Comparison of ENCODE assay signal across 9 mouse cellular contexts in genomic region chr9:61316442-61316841, GRCm38 (mm10). TPM values are rescaled to one million over a fixed set of nuclear protein-coding genes. Genes with fewer than 3 reads are reported as not detected.
DNase-seq lines count a peak whose midpoint lies in the region; ATAC-seq and TF ChIP-seq lines count a peak whose summit lies in the region.
"Had no signal": no experiment of that assay in that cellular context is flagged by ENCODE, and none has a peak within 500 bp of the region (broad histone marks: within the 10 kb centered on the region; RNA-seq: fewer than 3 reads in every experiment).

No protein-coding gene starts in this region.

- peaks cover under 1% of the 10 kb centered on the region; the same call in 1 of the 2 replicates for H3K4me1 ChIP-seq in heart, postnatal 0 days (ENCODE audit: control insufficient read depth, insufficient read depth)
- peaks cover 16 to 46% of the 10 kb centered on the region in 2 experiments for H3K4me1 ChIP-seq in CH12.LX (ENCODE audit: control insufficient read depth in 1 of 2, insufficient read depth in 2 of 2)
- H3K4me1 ChIP-seq in embryonic facial prominence, embryonic 10.5 days: peaks cover 50% of the 10 kb centered on the region
- peaks cover 21% of the 10 kb centered on the region for H3K4me1 ChIP-seq in intestine, embryonic 16.5 days (ENCODE audit: control insufficient read depth, insufficient read depth, low read length)

- H3K79me2 ChIP-seq in CH12.LX (replicated peaks; ENCODE audit: control insufficient read depth, extremely low read depth, insufficient read depth, poor library complexity, severe bottlenecking): no peaks in the 10 kb centered on the region

- no peaks in the 10 kb centered on the region for H3K36me3 ChIP-seq in heart, postnatal 0 days (replicated peaks; ENCODE audit: control insufficient read depth, insufficient read depth, low read length)
- no peaks in the 10 kb centered on the region for H3K36me3 ChIP-seq in CH12.LX (replicated peaks in 1 of 2; ENCODE audit: control insufficient read depth in 1 of 2, insufficient read depth in 1 of 2, low read length in 1 of 2)
- no peaks in the 10 kb centered on the region for H3K36me3 ChIP-seq in embryonic facial prominence, embryonic 10.5 days (replicated peaks)
- H3K36me3 ChIP-seq in intestine, embryonic 16.5 days (ENCODE audit: control insufficient read depth, insufficient read depth, low read length): no peaks in the 10 kb centered on the region

- no peak for TF ChIP-seq CTCF in heart, postnatal 0 days (IDR thresholded peaks at IDR 0.05; ENCODE audit: low read depth)
- no peak for TF ChIP-seq CTCF in CH12.LX (conservative IDR thresholded peaks at IDR 0.05 in 1 of 2, IDR thresholded peaks at IDR 0.05 in 1 of 2; ENCODE audit: low read depth in 2 of 2, low read length in 2 of 2)

- no peak overlapping the region for H3K4me3 ChIP-seq in heart, postnatal 0 days (ENCODE audit: low read depth, low read length)
- H3K4me3 ChIP-seq in CH12.LX (replicated peaks in 1 of 3; ENCODE audit: low read depth in 2 of 3, low read length in 2 of 3, poor library complexity in 1 of 3): no peak overlapping the region
- no peak overlapping the region for H3K4me3 ChIP-seq in embryonic facial prominence, embryonic 10.5 days
- no peak overlapping the region for H3K4me3 ChIP-seq in intestine, embryonic 16.5 days (ENCODE audit: low read length)

- no peak for TF ChIP-seq POLR2A in CH12.LX (IDR thresholded peaks at IDR 0.05; ENCODE audit: low read depth, low read length)

- peak overlapping the region; percentile 61 for H3K27ac ChIP-seq in heart, postnatal 0 days (ENCODE audit: low read depth)
- no peak overlapping the region for H3K27ac ChIP-seq in CH12.LX (ENCODE audit: insufficient read depth, low read depth)
- H3K27ac ChIP-seq in embryonic facial prominence, embryonic 10.5 days (replicated peaks): peak overlapping the region; percentile 0; the same call in 1 of the 2 replicates
- H3K27ac ChIP-seq in intestine, embryonic 16.5 days (ENCODE audit: low read length): 0 out of 2 replicates have a peak overlapping the region, but pooled peaks have one; percentile 3

- no peak for DNase-seq in heart, postnatal 0 days (ENCODE audit: low spot score)
- no peak for DNase-seq in heart, adult 8-10 months (ENCODE audit: low spot score)
- peak; percentile 56 for DNase-seq in CH12.LX (ENCODE audit: extremely low read depth)
- DNase-seq in embryonic facial prominence, embryonic 10.5 days (ENCODE audit: low spot score): peak; percentile 40
- no peak for DNase-seq in adrenal gland, postnatal 14 days
- DNase-seq in thymus, postnatal 36 days: no peak
- DNase-seq in cerebellum, postnatal 4 days (ENCODE audit: low spot score in 2 of 2): no peak
- DNase-seq: right cerebral cortex, postnatal 14 days had no signal

- peaks cover 4% of the 10 kb centered on the region for H3K9me3 ChIP-seq in heart, postnatal 0 days (replicated peaks; ENCODE audit: control insufficient read depth, low read length)
- H3K9me3 ChIP-seq in CH12.LX (replicated peaks; ENCODE audit: low read length): peaks cover 2% of the 10 kb centered on the region
- H3K9me3 ChIP-seq in embryonic facial prominence, embryonic 10.5 days: no peaks in the 10 kb centered on the region
- no peaks in the 10 kb centered on the region for H3K9me3 ChIP-seq in intestine, embryonic 16.5 days (ENCODE audit: control insufficient read depth, low read length)

- ATAC-seq in heart, postnatal 0 days (ENCODE audit: insufficient read depth, low read depth): no peak; the same call in 1 of the 2 replicates
- ATAC-seq in intestine, embryonic 16.5 days: no peak

- 46% methylated on average over 4 of the region's 4 CpGs for WGBS in heart, postnatal 0 days
- WGBS in embryonic facial prominence, embryonic 10.5 days: 17% methylated on average over 4 of the region's 4 CpGs
- WGBS in intestine, embryonic 16.5 days: 34% methylated on average over 4 of the region's 4 CpGs

- dilution Hi-C loops in CH12.LX (cut with MboI; ENCODE audit: extremely low pct_ligation_motif_present, extremely low pct_unique_long_range_greater_than_20kb, low sequenced_read_pairs): no loop called here

- H3K27me3 ChIP-seq in heart, postnatal 0 days (ENCODE audit: control insufficient read depth, insufficient read depth, low read length): peaks cover 99% of the 10 kb centered on the region
- peaks cover 2% of the 10 kb centered on the region for H3K27me3 ChIP-seq in CH12.LX (replicated peaks)
- H3K27me3 ChIP-seq in embryonic facial prominence, embryonic 10.5 days (replicated peaks; ENCODE audit: low read depth, poor library complexity, severe bottlenecking): peaks cover 80% of the 10 kb centered on the region
- H3K27me3 ChIP-seq in intestine, embryonic 16.5 days (replicated peaks; ENCODE audit: control insufficient read depth, insufficient read depth, low read length): no peaks in the 10 kb centered on the region; the same call in 1 of the 2 replicates

- no peak for TF ChIP-seq EP300 in heart, postnatal 0 days (IDR thresholded peaks at IDR 0.05; ENCODE audit: low read depth)
- peak; percentile 74 for TF ChIP-seq EP300 in CH12.LX (IDR thresholded peaks at IDR 0.05; ENCODE audit: low read length)

- H3K9ac ChIP-seq in heart, postnatal 0 days (replicated peaks; ENCODE audit: low read depth, low read length): no peak overlapping the region
- no peak overlapping the region for H3K9ac ChIP-seq in CH12.LX (ENCODE audit: insufficient read depth, low read depth)
- H3K9ac ChIP-seq in intestine, embryonic 16.5 days (ENCODE audit: low read depth, low read length): no peak overlapping the region

- no peak overlapping the region for H3K4me2 ChIP-seq in heart, postnatal 0 days (ENCODE audit: low read depth, low read length)
- H3K4me2 ChIP-seq in CH12.LX (ENCODE audit: insufficient read depth, low read depth, poor library complexity, severe bottlenecking): no peak overlapping the region; the same call in 1 of the 2 replicates
- no peak overlapping the region for H3K4me2 ChIP-seq in intestine, embryonic 16.5 days (ENCODE audit: low read depth, low read length)

- TF ChIP-seq RAD21 in CH12.LX (IDR thresholded peaks at IDR 0.05; ENCODE audit: low read depth, low read length): no peak

- in situ Hi-C loops in CH12.LX (cut with MboI; ENCODE audit: low pct_ligation_motif_present, low pct_unique_long_range_greater_than_20kb, low sequenced_read_pairs): no loop called here

TF ChIP-seq in CH12.LX, 34 proteins besides CTCF, POLR2A, EP300 and RAD21:
- TF ChIP-seq SIN3A (IDR thresholded peaks at IDR 0.05; ENCODE audit: low read length): no peak
- TF ChIP-seq BHLHE40 (IDR thresholded peaks at IDR 0.05; ENCODE audit: low read depth, low read length): peak; percentile 41; the same call in 1 of the 2 replicates
- no peak for TF ChIP-seq MXI1 (IDR thresholded peaks at IDR 0.05; ENCODE audit: low read depth, low read length)
- TF ChIP-seq CHD1 (IDR thresholded peaks at IDR 0.05; ENCODE audit: low read depth, low read length): peak; percentile 92; the same call in 1 of the 2 replicates
- TF ChIP-seq IRF4 (IDR thresholded peaks at IDR 0.05; ENCODE audit: low read depth, low read length): peak; percentile 66; the same call in 1 of the 2 replicates
- TF ChIP-seq TCF12 (IDR thresholded peaks at IDR 0.05; ENCODE audit: low read depth, low read length): peak; percentile 80
- peak; percentile 69 for TF ChIP-seq ETS1 (conservative IDR thresholded peaks at IDR 0.05; ENCODE audit: low read depth, low read length)
- peak; percentile 62 for TF ChIP-seq MEF2A (IDR thresholded peaks at IDR 0.05; ENCODE audit: borderline replicate concordance, low read depth, low read length)
TF ChIP-seq in CH12.LX: peak in this region for 6.

RNA-seq across cellular contexts. Expression of gene Tle3, which starts 55.7 kb away (rescaled TPM):
- total RNA-seq in heart, postnatal 0 days (2014; rRNA removed; ENCODE audit: low replicate concordance): 22.8 and 33.8 TPM in 2 replicates
- polyA plus RNA-seq in heart, postnatal 0 days (2015; fragmentation: Nextera tagmentation; extraction: Ambion mirVana): 4.5 and 4.9 TPM in 2 replicates
- 10 to 100 TPM in 3 of 4 experiments, 1 to 10 TPM in 1; 9.7 to 16.2 (median 14.0) TPM for total RNA-seq in heart, adult 8-10 months (2022)
- total RNA-seq in CH12.LX (2012; rRNA removed) (17.2 and 22.8 TPM in 2 replicates), CH12.LX (2014; rRNA removed) (8.1 and 8.4 TPM in 2 replicates)
- 26.0 and 29.1 TPM in 2 replicates for polyA plus RNA-seq in CH12.LX (2012; ENCODE audit: insufficient read length, low read depth)
- polyA plus RNA-seq in embryonic facial prominence, embryonic 10.5 days (2016; fragmentation: Nextera tagmentation; extraction: Ambion mirVana): 50.3 and 51.9 TPM in 2 replicates
- polyA plus RNA-seq in intestine, embryonic 16.5 days (2015; fragmentation: Nextera tagmentation; extraction: Ambion mirVana): 15.9 and 18.8 TPM in 2 replicates
- total RNA-seq in adrenal gland, postnatal 14 days (2021): 98.9 and 107 TPM in 2 replicates

Comparison
In these comparisons a context has a peak if more than half of its experiments do, and no peak if none do; other contexts are left out.
1. DNase-seq: peak in CH12.LX (single experiment) and embryonic facial prominence, embryonic 10.5 days (single experiment); none in heart, postnatal 0 days (single experiment), heart, adult 8-10 months (single experiment), adrenal gland, postnatal 14 days (single experiment), thymus, postnatal 36 days (0 of 2) and cerebellum, postnatal 4 days (0 of 2).